Mouse (Mus musculus): ENCODE results near the gene Kcnmb1.

The Kcnmb1 gene

GRCm38 (mm10) chr11:33962688-33963407 lies at the start of gene Kcnmb1:
Gene Kcnmb1, plus strand, starts transcription at chr11:33963013.
- DNase-seq (ENCODE audit: low spot score in 2 of 2): no peak

DNA sequence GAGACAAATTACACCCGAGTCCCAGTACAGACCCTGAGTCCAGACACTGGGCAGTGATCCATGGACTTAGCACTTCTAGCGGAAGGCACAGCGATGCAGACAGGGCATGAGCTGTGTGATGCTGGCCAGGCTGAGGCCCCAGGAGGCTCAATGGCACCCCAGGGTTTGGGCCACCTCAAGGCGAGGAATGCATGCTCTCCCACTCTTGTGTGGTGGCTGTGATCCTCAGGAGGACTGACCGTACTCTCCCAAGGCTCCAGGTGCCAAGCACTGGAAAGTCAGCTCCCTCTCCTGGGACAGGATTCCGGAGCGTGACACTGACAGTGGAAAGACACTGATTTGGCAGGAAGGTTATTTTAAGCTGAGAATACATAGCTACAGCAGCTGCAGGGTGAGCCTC lies 49.8 kb upstream of the Kcnmb1 start:
- no peak for DNase-seq (ENCODE audit: low spot score in 2 of 2)

- DNase-seq (ENCODE audit: low spot score in 2 of 2): no peak
These were observed 48.6 kb upstream of the Kcnmb1 start for GRCm38 (mm10) chr11:33914216-33914615.

GRCm38 (mm10) chr11:33917574-33917973 lies 45.2 kb upstream of the Kcnmb1 start:
- DNase-seq (ENCODE audit: low spot score in 2 of 2): peak in 1 of 2 experiments; percentile 67

- DNase-seq (ENCODE audit: low spot score in 2 of 2): no peak
These were observed 44.4 kb upstream of the Kcnmb1 start for GRCm38 (mm10) chr11:33918424-33918823.

- DNase-seq (ENCODE audit: low spot score in 2 of 2): no peak
These were observed 43.0 kb upstream of the Kcnmb1 start for GRCm38 (mm10) chr11:33919826-33920225.

DNA sequence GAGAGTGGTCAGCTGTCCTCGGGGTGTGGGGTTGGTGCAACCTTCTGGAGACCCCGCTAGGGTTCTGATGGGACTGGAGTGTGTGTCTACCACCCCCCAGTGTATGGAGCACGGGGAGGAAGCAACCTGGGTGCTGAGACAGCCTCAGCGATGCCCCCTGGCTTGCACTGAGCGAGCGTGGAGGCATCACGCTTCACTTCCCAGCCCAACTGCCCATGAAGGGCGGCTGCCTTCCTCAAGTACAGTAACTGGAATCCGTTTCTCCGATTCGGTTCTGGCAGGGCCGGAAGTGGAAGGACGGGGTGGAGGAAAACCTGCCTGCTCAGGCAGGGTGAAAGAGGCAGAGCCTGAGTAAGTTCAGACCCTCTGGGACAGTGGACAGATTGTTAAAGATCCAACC lies 41.4 kb upstream of the Kcnmb1 start:
- no peak for DNase-seq (ENCODE audit: low spot score in 2 of 2)

DNA sequence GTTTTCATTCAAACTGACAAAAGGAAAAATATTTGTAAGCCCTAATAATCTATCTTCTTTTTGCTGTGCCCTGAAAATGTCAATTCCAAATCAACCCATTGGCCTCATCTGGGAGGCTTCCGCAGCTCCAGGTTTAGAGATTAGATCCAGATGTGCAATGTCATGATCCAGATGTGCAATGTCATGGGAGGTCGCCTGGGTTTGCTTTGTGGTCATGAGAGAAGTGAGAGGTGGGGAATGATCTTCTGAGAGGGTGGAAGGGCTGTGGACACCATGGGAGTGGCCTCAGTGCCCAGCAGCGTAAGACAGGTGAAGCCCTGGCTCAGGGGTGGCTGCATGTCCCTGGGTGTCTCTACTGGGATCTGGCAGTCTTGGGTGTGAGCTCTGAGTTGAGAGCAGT lies 39.8 kb upstream of the Kcnmb1 start:
- no peak for DNase-seq (ENCODE audit: low spot score in 2 of 2)

GRCm38 (mm10) chr11:33925778-33926177 lies 37.0 kb upstream of the Kcnmb1 start:
- DNase-seq (ENCODE audit: low spot score in 2 of 2): no peak

DNA sequence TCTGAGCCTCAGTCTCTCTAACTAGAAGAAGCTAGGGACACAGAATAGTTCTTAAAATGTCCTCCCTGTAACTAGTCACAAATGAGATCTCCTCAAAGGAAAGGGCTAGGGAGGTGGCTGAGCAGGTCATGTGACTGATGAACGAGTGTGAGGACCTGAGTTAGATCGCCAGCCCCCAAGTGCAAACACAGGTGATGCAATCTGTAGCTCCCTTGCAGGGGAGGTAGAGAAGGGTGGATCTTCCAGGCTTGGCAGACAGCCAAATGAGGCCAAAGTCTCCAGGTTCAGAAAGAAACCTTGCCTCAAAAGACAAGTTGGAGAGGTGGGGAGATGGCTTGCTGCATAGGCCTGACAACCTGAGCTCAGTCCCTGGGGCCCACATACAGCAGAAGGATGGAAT lies 36.3 kb upstream of the Kcnmb1 start:
- DNase-seq (ENCODE audit: low spot score in 2 of 2): no peak

GRCm38 (mm10) chr11:33927321-33927720 lies 35.5 kb upstream of the Kcnmb1 start:
- no peak for DNase-seq (ENCODE audit: low spot score in 2 of 2)

GRCm38 (mm10) chr11:33927836-33928235 lies 35.0 kb upstream of the Kcnmb1 start:
- no peak for DNase-seq (ENCODE audit: low spot score in 2 of 2)

DNA sequence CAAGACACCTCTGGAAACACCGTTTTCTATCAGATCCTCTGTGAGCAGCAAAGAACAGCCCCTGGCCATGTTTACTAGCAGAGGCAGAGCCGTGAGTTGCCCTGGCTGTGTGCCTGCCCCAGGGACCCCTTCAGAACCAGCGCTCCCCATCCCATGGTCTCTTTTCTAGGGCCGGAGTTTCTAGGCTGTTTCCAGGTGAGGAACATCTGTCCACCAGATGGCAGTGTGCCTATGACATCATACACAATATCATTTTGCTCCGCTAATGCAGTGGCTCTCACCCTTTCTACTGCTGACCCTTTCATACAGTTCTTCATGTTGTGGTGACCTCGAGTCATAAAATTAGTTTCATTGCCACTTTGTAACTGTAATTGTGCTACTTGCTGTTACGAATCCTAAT lies 34.2 kb upstream of the Kcnmb1 start:
- peak in 1 of 2 experiments; percentile 26 for DNase-seq (ENCODE audit: low spot score in 2 of 2)

- DNase-seq (ENCODE audit: low spot score in 2 of 2): no peak
These were observed 33.4 kb upstream of the Kcnmb1 start for GRCm38 (mm10) chr11:33929412-33929811.

DNA sequence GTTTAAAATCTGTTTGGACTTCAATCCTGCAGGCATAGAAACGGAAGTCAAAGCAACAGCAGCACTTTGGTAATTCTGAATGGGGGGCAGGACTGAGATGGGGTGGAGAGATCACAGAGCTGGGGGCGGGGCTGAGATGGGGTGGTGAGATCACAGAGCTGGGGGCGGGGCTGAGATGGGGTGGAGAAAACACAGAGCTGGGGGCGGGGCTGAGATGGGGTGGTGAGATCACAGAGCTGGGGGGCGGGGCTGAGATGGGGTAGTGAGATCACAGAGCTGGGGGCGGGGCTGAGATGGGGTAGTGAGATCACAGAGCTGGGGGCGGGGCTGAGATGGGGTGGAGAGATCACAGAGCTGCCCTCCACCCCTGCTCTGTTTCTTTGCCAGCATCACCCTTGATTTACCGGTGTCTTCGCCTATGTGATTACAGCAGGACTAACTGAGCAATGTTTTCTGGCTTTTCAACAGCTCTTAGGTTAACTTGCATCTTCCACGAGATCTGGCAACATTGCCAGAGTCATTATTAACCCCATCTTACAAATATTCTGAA lies 30.9 kb upstream of the Kcnmb1 start:
- DNase-seq (ENCODE audit: low spot score in 2 of 2): no peak

GRCm38 (mm10) chr11:33932386-33933111 lies 30.3 kb upstream of the Kcnmb1 start:
- peak in 1 of 2 experiments; percentile 27 for DNase-seq (ENCODE audit: low spot score in 2 of 2)

GRCm38 (mm10) chr11:33934286-33934685 lies 28.5 kb upstream of the Kcnmb1 start:
- no peak for DNase-seq (ENCODE audit: low spot score in 2 of 2)

GRCm38 (mm10) chr11:33937641-33938040 lies 25.2 kb upstream of the Kcnmb1 start:
- DNase-seq (ENCODE audit: low spot score in 2 of 2): no peak

GRCm38 (mm10) chr11:33938561-33939274 lies 24.1 kb upstream of the Kcnmb1 start:
- no peak for DNase-seq (ENCODE audit: low spot score in 2 of 2)

- DNase-seq (ENCODE audit: low spot score in 2 of 2): no peak
These were observed 23.2 kb upstream of the Kcnmb1 start for GRCm38 (mm10) chr11:33939456-33940113.

GRCm38 (mm10) chr11:33943565-33943964 lies 19.2 kb upstream of the Kcnmb1 start:
- no peak for DNase-seq (ENCODE audit: low spot score in 2 of 2)
